Mouse (Mus musculus): ENCODE measurements around the gene Cartpt. TPM values are rescaled to one million over a fixed set of nuclear protein-coding genes. Genes with fewer than 3 reads are reported as not detected.
A peak's percentile ranks its signal among the peaks of the same experiment; 100 is the strongest.
"Not testable (repeated sequence)": the region's sequence is repeated elsewhere in the genome, so short reads cannot be mapped to it uniquely, and the experiment has no call there.

The Cartpt gene
- 10 to 100 TPM; 33.4 to 36.1 TPM for total RNA-seq (2021)
- long read RNA-seq, experiment 1, transcript Cartpt-201 (3 exons, 827 nt): minor isoform, 21 of 70 reads
- long read RNA-seq, experiment 1, transcript Cartpt-202 (3 exons, 1,238 nt): major isoform, 44 of 70 reads
- long read RNA-seq, experiment 1, partial matches to known transcripts: 4 of 70 reads
- long read RNA-seq, experiment 1, other reads (novel, unspliced or antisense): 1 of 70 reads
- long read RNA-seq, experiment 2, transcript Cartpt-202 (3 exons, 1,238 nt): major isoform, 25 of 47 reads
- long read RNA-seq, experiment 2, transcript Cartpt-201 (3 exons, 827 nt): minor isoform, 18 of 47 reads
- long read RNA-seq, experiment 2, partial matches to known transcripts: 3 of 47 reads
- long read RNA-seq, experiment 2, other reads (novel, unspliced or antisense): 1 of 47 reads

DNA sequence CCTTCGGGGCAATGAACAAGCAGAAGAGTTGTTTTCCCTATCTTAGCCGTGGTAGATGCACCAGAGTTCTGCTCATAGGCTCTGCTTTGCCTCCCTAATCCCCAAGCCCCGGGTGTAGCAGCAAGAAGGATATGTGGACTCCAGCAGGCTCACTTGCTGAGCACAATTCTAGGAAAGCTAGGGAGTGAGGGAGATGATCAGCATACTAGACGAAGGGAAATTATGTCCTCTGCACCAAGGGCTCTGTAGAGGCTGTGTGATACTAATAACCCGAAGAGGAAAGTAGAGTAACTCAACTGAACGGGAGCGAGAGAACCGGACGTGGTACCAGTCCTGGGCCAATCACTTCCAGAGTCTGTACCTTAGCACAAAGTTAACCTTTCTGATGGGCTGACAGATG is at the start of gene Cartpt:
Gene Cartpt, minus strand, starts transcription at position 127 of the 400 bp plus-strand sequence.
- DNase-seq (ENCODE audit: low spot score in 2 of 2): no peak

DNA sequence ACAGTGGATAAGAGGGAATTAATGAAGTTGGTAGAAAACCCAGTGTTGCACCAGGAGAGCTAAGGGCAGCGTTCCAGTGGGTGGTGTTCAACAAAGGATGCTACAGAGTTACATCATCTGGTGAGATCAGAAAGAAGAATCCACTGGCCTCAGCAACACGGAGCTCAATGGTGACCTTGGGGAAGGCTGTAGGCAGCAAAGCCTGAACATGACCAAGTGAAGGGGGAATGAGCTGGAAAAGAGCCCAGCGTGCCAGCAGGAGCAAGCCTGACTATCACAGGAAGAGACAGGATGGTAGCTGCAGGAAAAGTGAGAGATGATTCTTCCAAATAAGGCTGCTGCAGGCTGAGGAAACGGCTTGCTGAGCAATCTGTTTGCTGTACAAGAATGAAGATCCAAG is 46.5 kb upstream of the Cartpt start:
- no peak for DNase-seq (ENCODE audit: low spot score in 2 of 2)

DNA sequence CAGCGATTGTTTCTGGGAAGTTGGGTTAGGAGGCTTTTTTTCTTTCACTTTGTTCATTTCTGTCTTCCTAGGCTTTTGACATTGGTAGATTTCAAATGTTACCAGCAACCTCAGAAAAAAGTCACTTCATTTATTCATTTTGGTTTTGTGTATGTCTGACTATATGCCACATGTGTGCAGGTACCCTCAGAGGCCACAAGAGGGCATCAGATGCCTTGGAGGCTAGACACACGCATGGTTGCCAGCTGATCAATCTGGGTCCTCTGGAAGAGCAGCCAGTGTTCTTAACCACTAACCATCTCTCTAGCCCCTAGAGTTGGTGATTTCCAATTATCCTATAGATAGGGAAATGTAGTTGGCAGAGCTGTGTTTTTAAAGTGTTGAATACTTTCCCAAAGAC is 42.6 kb upstream of the Cartpt start:
- DNase-seq (ENCODE audit: low spot score in 2 of 2): no peak

DNA sequence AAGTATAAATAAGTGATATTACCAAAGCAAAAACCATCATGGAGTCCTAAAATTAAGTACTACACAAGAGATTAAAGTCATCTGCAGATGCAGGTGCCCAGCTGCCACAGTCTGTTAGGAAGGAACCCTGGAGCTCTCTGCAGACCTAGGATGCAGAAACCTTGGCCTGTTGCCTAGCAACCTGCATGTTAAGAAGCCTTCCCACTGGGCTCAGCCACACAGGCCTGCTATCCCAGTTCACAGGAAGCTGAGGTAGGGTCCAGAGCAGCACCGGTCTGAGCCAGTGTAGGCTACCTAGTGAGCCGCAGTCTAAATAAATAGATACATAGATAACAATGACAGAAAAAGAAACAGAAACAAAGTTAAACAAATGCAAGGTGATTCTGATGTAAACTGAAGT is 39.7 kb upstream of the Cartpt start:
- DNase-seq (ENCODE audit: low spot score in 2 of 2): no peak

DNA sequence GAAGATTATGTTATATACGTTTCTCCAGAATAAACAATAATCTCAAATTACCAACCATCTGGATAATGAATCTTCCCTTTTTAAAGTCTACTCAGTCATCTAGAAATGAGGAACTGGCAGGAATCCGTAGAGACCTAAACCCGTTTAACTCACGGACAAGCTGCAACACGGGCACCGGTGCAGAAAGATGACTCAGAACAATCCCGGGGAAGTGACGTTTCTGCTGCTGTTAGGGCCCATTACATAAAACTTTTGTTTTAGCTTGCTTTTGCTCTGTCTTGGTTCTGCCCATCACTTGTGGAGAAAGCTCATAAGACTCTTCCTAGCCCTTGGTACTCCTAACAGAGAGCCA is 38.4 kb upstream of the Cartpt start:
- DNase-seq (ENCODE audit: low spot score in 2 of 2): no peak

DNA sequence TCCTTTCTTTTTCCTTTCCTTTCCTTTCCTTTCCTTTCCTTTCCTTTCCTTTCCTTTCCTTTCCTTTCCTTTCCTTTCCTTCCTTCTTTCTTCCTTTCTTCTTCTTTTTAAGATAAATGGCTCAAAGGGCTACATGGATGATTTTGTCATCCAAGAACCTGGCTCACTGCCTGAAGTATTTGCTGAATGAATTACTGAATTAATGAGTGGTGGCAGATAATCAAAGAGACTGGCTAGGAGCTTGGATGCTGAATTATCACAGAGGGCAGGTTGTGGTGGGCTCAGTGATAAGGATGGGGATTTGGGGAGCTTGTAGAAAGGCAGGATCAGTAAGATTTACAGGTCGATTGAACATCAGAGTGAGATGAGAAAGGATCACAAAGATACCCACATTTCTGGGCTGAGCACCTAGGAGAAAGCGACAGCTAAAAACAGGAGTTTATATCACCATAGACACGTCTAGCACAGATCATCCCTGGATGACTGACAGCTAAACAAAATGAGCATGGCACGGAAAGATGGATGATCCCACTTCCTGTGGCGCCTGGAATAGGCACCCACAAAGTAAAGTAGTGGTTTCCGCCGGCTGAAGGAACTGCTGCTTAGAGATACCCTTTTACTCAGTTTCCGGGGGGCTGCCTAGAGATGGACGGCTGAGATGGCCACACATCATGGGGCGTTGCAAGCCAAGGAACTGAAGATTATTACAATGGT is 37.9 kb upstream of the Cartpt start:
- DNase-seq (ENCODE audit: low spot score in 2 of 2): no peak

DNA sequence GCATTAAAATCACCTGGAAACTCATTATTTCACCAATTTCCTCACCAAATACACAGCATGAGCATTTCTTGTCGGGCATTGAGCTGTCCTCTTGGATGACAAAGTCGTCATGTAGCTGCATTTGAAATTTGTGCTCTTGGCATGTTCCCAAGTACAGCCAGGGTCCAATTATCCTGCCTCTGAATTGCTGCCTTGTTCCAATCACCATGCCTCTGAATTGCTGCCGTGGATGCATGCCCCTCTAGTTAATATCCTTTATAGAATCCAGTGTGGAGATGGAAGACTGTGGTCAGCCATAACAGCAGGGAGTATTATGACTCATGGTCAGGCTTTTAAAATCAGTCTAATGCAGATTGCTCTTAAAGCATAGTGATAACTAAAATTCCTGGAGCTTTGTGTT is 36.9 kb upstream of the Cartpt start:
- no peak for DNase-seq (ENCODE audit: low spot score in 2 of 2)

DNA sequence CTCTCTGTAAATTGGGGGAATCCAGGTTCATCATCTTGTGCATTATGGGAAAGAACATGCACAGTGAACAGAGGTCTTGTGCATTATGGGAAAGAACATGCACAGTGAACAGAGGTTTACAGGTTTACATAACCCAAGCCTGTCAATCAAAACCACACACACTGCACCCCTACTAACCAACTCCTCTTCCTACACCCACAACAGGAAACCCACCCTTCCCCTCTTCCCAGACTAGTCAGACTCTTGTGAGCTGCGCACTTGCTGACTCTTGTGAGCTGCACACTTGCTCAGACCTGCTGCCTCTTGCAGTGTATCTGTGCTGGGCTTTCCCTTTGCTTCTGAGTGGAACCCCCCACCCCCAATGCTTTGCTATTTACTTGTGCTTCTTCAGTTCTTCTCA is 31.5 kb upstream of the Cartpt start:
- DNase-seq (ENCODE audit: low spot score in 2 of 2): no peak

DNA sequence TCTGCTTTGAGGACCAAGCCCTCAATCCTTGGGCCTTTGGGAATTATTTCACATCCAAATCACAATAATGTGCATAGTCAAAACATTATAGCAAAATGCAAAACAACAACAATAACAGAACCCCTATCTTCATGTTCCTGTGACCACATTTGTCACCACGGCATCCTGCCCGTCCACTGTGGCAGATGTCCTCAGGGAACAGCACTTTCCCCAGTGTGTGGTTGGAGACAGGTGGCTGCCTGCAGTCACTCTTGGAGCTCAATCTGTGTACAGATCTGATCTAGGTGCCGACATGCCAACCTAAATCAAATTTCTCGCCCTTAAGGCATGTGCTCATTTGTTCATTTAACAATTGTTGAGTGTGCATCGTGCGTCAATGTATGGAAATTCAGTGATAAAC is 30.6 kb upstream of the Cartpt start:
- no peak for DNase-seq (ENCODE audit: low spot score in 2 of 2)

DNA sequence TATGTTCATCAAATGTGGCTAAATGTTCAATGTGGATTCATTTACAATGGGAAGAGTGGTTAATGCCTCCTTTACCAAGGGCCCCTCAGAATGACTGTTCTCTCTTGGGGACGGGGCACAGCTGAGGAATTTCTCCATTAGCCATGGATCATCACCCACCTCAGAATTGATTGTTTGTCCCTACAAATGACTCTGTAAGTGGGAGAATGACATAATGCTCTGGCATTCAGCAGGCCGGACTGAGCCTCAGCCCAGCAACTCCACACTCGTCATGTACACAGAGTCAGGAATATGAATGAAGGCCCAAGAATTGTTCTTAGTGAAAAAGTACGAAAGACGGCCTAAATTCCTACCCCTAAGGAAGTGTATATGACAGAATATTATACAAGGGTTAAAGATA is 25.4 kb upstream of the Cartpt start:
- DNase-seq (ENCODE audit: low spot score in 2 of 2): no peak

DNA sequence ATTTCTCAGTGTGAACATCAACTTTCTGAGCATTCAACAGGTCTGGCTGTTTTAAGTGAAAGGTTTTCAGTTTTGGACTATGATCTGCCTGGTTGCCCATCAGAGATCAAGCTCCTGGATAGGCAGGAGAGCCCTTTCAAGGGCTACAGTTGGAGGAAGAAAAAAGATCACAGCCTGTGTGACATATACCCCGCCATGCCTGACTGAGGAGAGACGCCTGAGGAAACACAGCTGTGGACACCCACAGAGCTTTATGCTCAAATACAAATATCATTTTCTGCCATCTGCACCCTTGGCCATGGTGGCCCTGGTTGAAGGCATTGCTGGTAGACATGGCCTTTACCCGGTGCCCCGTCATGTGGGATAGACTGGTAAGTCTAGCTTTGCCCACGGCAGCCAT is 14.7 kb upstream of the Cartpt start:
- no peak for DNase-seq (ENCODE audit: low spot score in 2 of 2)

DNA sequence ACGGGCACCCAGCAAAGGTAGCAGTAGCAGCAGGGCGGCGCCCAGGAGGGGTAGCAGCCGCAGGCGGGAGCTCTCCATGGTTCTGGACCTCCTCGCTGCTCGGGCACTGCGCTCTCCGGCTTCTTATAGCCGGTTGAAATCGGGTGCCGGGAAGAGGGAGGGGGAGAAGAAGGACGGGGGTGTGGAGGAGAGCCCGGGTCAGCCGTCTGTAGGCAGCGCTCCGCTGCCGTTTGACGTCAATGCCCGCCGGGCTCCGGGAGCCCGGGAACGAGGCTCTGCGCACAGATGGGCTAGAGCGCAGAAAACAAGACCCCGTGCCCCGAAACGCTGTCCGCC is 366 bp downstream of the Cartpt start:
- peak; percentile 19 to 42 for DNase-seq (ENCODE audit: low spot score in 2 of 2)

DNA sequence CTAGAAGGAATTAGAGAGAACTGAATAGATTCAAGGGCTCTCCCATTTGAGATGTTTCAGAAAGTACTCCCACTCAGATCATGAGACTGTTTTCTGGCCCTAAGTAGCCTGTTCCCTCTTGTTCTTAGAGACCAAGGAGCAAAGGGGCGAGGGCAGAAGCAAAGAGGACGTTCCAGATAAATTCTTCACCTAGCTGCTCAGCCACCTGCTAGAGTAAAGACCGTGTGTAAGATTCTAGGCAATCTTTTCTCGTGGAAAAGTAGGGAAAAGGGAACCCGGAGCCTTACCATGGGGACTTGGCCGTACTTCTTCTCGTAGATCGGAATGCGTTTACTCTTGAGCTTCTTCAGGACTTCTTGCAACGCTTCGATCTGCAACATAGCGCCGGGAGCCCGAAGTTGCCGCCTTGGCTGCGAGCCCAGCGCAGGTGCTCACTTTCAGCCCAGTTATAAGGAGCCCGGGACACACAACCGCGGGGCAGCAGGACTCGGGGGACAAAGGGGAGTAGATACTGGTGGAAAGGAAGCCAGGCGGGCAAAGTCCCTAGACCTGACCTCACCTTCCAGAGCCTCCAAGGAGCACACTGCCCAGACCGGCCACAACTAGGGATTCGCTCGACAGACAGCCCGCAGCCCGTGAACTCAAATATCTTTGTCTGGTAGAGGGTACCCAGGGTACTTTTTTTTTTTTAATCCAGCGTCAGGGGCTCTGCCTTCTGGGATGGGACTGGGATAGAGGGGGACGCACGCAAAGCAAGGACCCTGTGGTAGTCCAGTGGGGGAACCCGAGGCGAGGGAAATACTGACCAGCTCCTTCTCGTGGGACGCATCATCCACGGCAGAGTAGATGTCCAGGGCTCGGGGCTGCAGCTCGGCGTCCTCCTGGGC is 978 bp downstream of the Cartpt start:
- no peak for DNase-seq (ENCODE audit: low spot score in 2 of 2)

DNA sequence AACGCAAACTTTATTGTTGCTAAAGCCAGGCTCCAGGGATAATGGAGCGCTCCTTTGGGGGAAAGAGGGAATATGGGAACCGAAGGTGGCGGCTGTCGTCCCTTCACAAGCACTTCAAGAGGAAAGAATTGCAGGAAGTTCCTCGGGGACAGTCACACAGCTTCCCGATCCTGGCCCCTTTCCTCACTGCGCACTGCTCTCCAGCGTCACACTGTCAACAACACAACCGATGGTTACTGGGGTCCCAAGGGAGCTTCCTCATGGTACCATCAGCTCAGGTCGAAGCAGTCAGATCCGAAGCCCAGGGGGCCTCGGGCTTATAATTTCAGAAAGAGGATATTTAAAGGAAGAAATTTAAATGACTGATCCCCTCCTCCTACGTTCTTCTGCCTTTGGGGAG is 2.1 kb downstream of the Cartpt start:
- DNase-seq (ENCODE audit: low spot score in 2 of 2): no peak

DNA sequence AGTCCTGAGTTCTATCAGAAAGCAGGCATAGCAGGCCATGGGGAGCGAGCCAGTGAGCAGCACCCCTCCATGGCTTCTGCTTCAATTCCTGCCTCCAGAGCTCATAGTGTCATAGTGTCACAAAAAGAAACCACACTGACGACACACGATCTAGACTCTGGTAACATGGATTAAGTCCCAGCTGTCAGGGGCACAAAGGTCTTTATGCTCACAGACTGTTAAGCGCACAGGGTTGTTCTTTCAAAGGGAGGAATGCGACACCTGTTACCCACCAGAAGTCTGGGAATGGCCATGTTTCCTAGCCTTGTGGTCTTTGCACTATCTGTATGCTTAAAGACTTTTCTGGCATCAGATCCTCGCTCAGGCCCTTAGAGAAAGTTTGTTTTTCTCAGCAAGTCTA is 15.3 kb downstream of the Cartpt start:
- DNase-seq (ENCODE audit: low spot score in 2 of 2): no peak

DNA sequence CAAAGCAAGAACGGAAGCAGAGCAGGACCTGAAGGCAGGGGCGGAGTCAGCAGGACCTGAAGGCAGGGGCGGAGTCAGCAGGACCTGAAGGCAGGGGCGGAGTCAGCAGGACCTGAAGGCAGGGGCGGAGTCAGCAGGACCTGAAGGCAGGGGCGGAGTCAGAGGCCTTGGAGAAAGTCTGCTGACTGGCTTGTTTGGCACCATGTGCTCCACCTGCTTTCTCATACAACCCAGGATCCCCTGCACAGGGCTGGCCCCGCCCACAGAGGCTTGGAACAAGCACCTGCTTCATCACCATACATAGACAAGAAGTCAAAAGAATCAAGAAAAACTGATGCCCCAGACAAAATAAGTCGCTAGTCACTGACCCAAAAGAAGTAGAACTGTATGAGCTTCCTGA is 19.1 kb downstream of the Cartpt start:
- not testable (repeated sequence) for DNase-seq (ENCODE audit: low spot score in 2 of 2)

DNA sequence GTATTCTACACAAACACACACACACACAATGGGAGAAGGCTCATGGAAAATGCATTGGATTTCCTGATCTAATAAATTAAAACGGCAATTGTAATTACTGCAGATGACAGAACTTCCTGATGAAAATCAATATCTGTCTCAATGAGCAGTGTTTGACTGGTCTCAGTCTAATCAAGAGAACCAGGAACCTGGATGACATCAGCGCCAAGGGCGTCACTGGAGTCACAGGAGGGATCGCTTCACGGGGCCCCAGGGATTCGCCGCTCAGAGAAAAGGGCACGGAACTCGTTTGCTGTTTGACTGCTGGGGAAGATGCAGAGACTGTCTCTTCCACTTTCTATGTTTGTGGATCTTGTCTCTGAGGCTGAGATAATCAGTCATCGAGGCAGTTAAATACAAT is 21.2 kb downstream of the Cartpt start:
- no peak for DNase-seq (ENCODE audit: low spot score in 2 of 2)

DNA sequence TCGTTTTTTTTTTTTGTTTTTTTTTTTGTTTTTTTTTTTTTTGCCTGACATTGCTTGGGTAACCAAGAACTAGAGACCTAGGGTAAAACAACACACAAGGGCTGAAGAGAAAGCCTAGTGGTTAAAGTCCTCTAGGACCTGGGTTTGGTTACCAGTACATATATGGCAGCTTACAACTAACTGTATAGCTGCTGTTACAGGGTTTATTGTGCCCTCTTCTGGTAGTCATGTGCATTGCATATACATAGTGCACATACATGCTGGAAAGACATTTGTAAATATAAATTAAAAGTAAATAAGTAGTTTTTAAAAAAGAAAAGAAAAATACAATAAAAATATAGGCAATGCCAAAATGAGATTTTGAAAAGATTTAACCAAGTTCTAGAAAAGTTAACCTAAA is 28.8 kb downstream of the Cartpt start:
- DNase-seq (ENCODE audit: low spot score in 2 of 2): no peak

DNA sequence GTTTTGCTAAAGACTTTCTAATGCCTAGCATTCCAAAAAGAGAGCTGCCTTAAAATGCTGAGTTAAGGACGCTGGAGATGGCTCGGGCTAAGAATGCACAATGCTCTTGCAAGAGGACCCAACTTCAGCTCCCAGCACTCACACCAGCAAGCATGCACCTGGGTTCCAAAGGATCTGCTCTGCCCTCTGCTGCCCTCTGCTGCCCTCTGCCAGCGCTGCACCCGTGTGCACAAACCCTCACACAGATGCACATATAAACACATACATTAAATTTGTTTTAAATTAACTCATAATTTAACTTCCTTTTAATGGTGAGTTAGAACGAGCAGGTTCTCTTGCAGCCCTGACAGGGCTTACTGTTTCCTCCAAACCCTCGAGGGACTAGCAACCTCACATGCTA is 32.5 kb downstream of the Cartpt start:
- DNase-seq (ENCODE audit: low spot score in 2 of 2): no peak

DNA sequence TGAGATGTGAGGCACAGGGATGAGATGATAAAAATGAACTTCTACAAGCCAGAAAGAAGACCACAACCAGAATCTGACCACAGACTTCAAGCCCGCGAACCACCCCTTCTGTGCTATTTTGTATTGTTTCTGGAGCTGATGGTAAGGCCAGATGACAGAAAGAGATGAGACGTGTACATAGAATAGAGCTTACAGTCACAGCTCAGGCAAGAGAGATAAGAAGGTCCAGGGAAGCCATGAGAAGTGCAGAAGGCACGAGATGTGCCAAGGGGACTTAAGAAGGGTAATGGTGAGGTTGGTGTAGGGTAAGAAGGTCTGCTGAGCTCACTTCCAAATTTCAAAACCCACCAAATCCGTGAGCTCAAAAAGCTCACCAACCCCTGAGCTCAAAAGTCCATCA is 36.6 kb downstream of the Cartpt start:
- no peak for DNase-seq (ENCODE audit: low spot score in 2 of 2)

DNA sequence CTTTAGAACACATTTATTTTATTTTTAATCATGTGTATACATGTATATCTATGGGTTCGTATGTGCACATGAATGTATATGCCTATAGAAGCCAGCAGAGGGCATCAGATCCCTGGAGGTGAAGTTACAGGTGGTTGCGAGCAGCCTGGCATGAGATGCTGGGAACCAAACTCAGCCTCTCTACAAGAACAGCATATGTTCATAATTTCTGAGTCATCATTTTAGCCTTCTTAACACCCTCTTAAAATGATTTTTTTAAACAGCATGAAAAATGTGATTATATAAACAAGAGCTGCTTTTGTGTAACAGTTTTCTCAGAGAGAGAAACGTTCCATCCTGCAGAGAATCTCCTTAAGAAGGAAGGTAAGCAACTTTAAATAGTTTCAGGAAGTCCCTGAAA is 40.2 kb downstream of the Cartpt start:
- no peak for DNase-seq (ENCODE audit: low spot score in 2 of 2)

DNA sequence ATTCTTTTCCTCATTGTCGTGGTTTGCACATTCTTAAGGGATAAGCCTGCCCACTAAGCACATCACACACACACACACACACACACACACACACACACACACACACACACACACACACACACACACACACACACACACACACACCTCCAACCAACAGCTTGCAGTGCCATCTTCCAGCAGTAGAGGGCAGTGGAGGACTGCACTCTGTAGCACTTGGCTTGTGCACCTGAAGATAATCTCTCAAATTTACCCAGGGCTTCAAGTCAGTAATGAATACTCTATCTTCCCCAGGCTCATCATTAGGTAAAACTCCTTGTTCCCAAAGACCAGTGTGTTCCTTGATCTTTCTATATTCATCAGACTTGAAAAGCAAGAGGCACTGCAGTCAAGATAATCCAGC is 41.8 kb downstream of the Cartpt start:
- DNase-seq (ENCODE audit: low spot score in 2 of 2): no peak

Measured in adrenal gland, postnatal 4 days (tissue).